Mouse (Mus musculus) left cerebral cortex, postnatal 10 days (tissue): ENCODE results near the gene Ino80b. TPM values are rescaled to one million over a fixed set of nuclear protein-coding genes. Genes with fewer than 3 reads are reported as not detected.
A peak's percentile ranks its signal among the peaks of the same experiment; 100 is the strongest.
"Not testable (repeated sequence)": the region's sequence is repeated elsewhere in the genome, so short reads cannot be mapped to it uniquely, and the experiment has no call there.

Experiments
- DNase-seq, 2 experiments: peaks; one replicate each; pipeline ENCODE4 v3.0.0; 2021 to 2022; ENCODE audit warnings: low spot score in 2 of 2, mixed read lengths in 1 of 2; ENCODE audit errors: extremely low spot score in 1 of 2
- intact Hi-C: fragments of 180-260 bp; cut with DNase I; formaldehyde crosslinking; loops from one replicate; pipeline ENCODE4 v1.15.1; 2025
- total RNA-seq, 2 experiments: library from RNA; stranded (reverse); gene quantifications; 2 replicates each; pipeline ENCODE4 v1.2.3; 2021

The Ino80b gene
- total RNA-seq, result 10 to 100 TPM; 19.9 to 23.2 TPM

DNA sequence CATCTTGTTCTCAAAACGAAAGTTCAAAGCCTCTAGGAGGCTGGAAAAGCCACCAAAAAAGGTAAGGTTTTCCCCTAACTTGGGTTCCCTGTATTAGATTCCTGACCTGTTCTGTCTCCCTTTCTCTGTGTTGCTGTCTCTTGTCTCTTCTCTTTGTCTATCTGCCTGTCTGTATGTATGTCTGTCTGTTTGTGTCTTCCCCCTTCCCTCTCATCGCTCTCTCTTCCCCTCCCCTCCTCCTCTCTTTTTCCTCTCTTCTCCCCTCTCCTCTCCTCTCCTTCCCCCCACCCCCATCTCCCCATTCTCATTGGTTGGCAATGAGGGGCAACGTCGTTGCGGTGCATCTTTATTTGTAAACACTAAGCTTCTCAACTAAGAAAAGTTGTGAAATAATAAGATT, at the start of gene Ino80b:
Gene Ino80b (minus strand): TSS at position 101 of the 400 bp plus-strand sequence.
- intact Hi-C loops, result no loop called here
- no peak for DNase-seq

DNA sequence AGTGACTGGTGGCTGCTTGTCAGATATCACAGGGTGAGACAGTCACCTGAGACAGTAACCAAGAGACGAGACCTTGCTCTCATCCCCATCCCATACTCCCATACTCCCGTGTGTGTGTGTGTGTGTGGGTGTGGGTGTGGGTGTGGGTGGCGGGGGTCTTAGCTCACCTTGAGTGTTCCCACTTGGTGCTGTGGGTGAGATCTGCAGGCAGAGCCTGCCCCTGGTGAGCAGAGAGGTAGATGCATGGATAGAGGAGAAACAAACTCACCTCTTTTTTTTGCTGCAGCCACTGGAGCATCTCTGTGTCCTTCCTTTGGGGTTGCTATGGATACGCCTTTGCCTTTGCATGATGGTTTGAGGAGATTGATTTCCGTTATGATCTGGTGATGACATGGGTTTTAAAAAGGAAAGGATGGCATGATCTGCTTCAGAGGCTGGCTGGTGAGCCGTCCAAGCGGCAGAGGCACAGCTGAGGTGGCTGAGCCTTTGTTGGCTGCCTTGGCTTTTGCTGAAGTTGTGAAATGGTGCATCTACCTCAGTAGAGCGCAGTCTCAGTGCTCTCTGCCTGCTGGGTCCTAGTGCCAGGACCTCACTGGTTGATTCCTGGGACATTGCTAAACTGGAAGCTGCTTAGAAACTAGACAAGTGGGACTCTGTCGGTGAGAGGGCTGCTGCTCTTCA, 47.1 kb upstream of the Ino80b start:
- no peak for DNase-seq
- intact Hi-C loops, result no loop called here

DNA sequence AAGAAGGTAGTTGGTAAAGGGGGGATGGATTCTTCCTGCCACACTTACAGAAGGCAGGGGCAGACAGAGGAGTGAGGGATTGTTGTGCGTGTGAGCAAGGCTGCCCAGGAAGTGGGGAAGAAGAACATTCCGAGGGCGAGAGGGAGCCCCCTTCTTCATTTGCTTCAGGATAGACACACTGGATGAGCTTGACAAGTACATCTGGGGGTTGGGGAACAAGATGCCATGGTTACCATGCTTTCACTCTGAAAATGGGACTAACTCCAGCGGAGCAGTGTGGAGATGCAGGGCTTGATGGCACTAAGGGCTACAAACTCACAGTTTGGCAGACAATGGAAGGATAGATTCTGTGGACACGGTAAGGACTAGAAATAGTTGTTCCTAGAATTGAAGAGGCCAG, 45.8 kb upstream of the Ino80b start:
- no peak for DNase-seq
- intact Hi-C loops, result no loop called here

GRCm38 (mm10) chr6:83169872-83170271, 44.6 kb upstream of the Ino80b start:
- no peak for DNase-seq
- intact Hi-C loops, result no loop called here

DNA sequence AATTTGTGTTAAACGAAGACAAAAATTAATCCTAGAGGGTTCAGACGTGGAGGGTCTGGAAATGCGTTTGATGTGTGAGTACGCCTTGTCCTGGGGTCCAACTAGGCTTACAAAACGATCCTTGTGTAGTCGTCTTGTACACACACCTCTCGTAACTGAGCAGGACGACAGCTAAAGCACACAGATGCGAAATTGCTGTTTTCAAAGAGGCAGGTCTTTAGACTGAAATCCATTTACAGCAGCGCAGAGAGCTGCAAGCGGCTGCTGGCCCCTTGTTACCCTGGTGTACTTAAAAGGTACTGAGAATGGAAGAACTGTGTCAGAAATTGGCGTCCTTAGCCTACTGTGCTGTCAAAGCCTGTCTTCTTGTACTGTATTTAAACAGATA, 41.0 kb upstream of the Ino80b start:
- intact Hi-C loops, result no loop called here
- DNase-seq, result no peak

DNA sequence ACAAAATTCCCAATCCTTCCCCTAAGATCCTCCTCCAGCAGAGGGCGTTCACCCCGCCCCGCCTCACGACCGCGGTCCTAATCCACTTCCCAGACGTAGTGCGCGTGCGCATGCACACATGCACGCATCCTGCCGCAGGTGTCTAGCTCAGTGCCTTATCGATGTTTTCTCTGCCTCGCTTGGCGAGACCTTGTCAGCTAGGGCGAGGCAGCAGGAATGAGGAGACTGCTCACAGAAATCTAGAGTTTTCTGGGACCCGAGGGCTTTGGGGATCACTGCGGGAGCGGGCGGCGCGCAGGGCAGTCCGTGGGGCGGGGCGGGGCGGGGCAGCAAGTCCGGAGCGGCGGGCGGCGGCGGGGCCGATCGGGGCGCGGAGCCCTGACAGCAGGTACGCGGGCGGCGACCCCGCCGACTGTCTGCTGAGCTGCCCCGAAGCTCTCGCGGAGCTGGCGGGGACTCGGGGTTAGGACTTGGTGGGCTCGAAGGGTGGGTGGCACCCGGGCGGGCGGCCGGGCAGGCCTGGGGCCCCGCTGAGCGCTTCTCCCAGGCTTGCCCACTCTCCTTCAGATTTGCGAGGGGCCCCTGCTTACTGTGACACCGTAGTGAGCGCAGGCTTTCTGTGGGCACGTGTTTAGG, 40.5 kb upstream of the Ino80b start, which contains the start of gene Dctn1:
Gene Dctn1 (plus strand): TSS at position 314 of the 636 bp plus-strand sequence.
- intact Hi-C loops, result no loop called here
- peak; percentile 88 to 96 for DNase-seq

GRCm38 (mm10) chr6:83165026-83165606, 39.9 kb upstream of the Ino80b start:
- intact Hi-C loops, result no loop called here
- no peak for DNase-seq

- peak in 1 of 2 experiments; percentile 59 for DNase-seq
- intact Hi-C loops, result loop anchor here (5.0 kb wide), 1 partner anchor 40 kb away; the partner anchor contains the start of gene Wbp1
Measured at GRCm38 (mm10) chr6:83162701-83163100, 37.5 kb upstream of the Ino80b start.

GRCm38 (mm10) chr6:83161921-83162641, 36.9 kb upstream of the Ino80b start:
- peak in 1 of 2 experiments; percentile 49 for DNase-seq
- intact Hi-C loops, result loop anchor here (5.0 kb wide), 1 partner anchor 40 kb away; the partner anchor contains the start of gene Wbp1

GRCm38 (mm10) chr6:83161442-83161841, 36.2 kb upstream of the Ino80b start:
- intact Hi-C loops, result loop anchor here (5.0 kb wide), 1 partner anchor 39 kb away; the partner anchor contains the start of gene Wbp1

DNA sequence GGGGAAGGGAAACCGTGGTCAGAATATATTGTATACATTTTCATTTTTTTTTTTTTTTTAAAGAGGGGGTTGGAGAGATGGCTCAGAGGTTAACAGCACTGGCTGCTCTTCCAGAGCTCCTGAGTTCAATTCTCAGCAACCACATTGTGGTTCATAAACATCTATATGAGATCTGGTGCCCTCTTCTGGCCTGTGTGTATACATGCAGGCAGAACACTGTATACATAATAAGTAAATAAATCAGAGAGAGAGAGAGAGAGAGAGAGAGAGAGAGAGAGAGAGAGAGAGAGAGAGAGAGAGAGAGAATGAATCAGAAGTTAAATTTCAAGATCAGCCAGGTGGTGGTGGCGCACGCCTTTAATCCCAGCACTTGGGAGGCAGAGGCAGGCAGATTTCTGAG, 34.2 kb upstream of the Ino80b start:
- DNase-seq, intact Hi-C loops: not testable (repeated sequence)

More at GRCm38 (mm10) chr6:83161442-83161841, 36.2 kb upstream of the Ino80b start:
- DNase-seq, result no peak

DNA sequence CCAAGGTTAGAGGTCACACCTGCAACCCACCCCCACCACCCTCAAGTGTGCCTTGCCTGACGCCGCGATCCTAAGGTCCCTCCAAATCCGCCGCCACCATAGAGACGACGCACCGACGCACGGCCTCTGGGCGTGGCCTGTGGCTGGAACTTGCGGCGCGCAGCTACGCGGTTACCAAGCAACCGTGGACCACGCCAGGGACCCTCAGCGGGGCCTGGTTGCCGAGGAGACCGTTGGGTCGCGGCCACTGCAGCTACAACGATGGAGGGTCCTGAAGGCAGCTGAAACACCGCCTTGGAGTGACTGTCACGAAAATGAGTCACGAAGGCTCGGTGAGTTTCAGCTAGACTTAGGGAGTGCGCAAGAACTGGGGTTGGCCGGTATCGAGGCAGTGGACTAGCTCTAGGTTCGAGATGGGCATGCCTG, 31.0 kb upstream of the Ino80b start, which contains the start of the genes Wdr54 and 1700003E16Rik:
Gene Wdr54 (minus strand): TSS at position 139 of the 426 bp plus-strand sequence.
Gene 1700003E16Rik (plus strand): TSS at position 146 of the 426 bp plus-strand sequence.
- intact Hi-C loops, result no loop called here
- peak; percentile 81 to 90 for DNase-seq

DNA sequence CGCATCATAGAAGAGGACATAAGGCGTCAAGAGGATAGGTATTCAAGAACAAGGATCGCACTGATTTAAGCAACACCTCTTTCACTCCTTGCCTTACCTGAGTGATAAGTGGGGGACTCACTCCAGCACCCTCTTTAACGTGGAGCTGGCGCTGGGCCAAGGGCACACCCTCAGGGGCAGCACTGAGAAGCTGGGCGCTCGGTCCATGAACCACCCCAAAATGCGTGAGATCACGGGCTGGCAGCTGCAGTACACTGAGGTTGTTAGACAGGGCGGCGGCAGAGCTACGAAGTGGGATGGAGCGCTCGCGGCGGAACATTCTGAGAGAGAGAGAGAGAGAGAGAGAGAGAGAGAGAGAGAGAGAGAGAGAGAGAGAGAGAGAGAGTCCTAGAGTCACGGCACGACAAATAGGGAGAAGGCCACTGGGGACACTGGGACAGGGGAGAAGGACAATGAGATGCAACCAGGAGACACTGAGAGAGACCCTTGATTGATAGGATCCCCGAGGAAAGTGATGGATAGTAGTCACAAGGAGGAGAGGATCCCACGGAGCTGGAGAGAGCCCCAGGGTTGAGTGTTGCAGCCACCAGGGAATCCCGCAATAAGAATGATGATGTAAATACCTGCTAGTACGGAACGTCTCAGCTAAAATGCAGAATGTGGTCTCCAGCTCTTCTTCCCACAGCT, 30.5 kb upstream of the Ino80b start:
- peak in 1 of 2 experiments; percentile 76 for DNase-seq
- intact Hi-C loops, result no loop called here

DNA sequence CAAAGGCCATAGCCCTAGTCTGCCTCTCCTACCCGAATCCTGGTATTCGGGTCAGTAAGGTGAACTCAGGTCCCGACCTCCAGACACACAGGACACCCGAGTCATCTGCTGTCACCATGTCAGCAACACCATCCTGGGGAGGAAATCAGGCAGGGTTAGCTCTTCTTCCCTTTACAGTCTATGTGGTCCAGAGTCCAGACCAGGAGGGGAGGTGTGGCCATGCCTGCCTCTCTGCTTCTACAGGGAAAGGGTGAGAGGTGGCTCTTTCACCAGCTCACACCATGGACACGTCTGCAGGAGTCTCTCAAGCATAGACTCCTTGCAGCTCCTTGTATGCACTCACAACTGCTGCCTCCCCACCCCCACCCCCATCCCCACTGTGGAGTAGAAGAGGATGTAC, 28.3 kb upstream of the Ino80b start:
- no peak for DNase-seq
- intact Hi-C loops, result no loop called here

DNA sequence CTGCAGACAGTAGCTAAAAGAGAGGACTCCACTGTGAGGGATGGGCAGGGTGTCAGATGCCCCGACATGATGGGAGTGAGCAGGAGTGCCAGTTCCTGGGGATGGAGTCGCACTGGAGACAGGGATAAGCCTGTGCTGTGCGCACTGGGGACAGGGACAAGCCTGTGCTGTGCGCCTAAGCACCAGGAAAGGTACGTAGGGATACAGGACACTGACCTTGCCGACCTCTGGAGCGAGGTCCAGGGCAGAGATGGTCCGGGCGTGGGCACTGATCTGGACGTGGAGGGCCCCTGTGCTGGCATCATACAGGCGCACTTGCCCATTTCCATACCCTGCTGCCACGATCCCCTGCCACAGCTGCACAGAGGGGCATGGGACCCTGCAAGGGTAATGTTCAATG, 27.8 kb upstream of the Ino80b start:
- intact Hi-C loops, result no loop called here
- no peak for DNase-seq

DNA sequence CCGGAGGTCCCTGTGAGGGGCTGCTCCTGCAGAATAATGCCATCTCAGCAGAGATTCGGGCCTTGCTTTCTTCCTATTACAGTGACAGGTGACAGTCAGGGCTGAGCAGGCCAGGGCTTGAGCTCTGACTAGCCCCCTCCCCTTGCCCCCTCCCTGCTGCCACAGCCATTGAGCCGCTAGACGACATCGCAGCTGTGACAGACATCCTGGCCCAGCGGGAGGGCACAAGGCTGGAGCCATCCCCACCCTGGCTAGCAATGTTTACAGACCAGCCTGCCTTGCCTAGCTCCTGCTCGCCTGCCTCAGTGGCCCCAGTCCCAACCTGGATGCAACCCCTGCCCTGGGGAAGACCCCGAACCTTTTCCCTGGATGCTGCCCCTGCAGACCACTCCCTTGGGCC, 26.5 kb upstream of the Ino80b start:
- intact Hi-C loops, result no loop called here
- DNase-seq, result no peak

GRCm38 (mm10) chr6:83147280-83147679, 22.0 kb upstream of the Ino80b start:
- intact Hi-C loops, result no loop called here

GRCm38 (mm10) chr6:83145805-83146204, 20.6 kb upstream of the Ino80b start:
- no peak for DNase-seq
- intact Hi-C loops, result no loop called here

More at GRCm38 (mm10) chr6:83147280-83147679, 22.0 kb upstream of the Ino80b start:
- no peak for DNase-seq
